Mouse (Mus musculus) adrenal gland, adult (tissue): ENCODE results near the gene Hsf5.

Experiments
- DNase-seq, 2 experiments: peaks; one replicate each; pipeline ENCODE4 v3.0.0; 2022 to 2023; ENCODE audit warnings: low spot score in 1 of 2; ENCODE audit not compliant: inconsistent age in 2 of 2

The Hsf5 gene

GRCm38 (mm10) chr11:87682838-87683571 is 66.0 kb downstream of the Hsf5 start:
- peak; percentile 49 to 75 for DNase-seq

- DNase-seq, result no peak
Observed at GRCm38 (mm10) chr11:87686407-87686806, 69.4 kb downstream of the Hsf5 start.

DNA sequence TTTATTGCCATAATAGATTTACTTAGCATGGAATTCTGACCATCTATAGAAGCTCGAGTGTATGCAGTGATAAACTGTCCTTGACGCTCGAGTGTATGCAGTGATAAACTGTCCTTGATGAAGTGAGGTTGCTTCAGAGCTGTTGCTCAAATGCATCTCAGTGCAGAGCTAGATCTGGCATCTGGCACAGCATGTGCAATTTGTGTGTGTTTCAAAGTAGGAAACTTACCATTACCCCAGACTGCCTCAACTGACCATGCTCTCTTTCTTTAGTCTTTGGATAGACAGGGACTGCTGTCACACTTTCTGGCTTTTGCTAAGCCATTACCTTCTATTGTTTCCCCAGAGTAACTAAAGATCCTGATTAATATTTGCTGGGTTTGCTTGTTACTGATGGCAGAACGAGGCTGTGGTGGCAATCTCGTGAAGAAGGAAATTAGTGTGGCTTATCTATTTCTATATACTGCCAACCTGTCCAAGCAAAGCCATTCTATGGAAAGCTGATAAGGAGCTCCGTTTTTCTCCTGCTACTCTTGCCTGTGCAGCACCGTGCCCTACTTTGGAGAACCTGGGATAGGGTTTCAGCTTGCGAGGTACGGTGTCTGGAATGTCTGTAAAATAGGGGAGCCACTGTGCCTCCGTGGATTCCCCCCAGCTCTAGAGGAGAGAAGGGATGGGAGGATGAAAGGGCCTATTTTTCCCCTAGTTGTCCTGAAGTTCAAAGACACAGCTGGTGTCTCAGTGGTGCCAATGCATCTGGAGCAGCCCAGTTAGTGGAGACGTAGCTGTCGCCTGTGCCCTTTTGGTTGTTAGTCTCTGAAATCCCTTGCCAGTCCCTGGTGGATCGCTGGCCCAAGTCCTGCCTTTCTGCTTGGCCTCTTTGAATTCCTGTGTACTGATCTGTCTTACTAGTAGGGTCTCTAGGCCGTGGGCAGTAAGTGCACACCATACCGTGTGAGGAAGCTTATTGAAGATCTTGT is 70.6 kb downstream of the Hsf5 start:
- DNase-seq, result peak in 1 of 2 experiments; percentile 44

DNA sequence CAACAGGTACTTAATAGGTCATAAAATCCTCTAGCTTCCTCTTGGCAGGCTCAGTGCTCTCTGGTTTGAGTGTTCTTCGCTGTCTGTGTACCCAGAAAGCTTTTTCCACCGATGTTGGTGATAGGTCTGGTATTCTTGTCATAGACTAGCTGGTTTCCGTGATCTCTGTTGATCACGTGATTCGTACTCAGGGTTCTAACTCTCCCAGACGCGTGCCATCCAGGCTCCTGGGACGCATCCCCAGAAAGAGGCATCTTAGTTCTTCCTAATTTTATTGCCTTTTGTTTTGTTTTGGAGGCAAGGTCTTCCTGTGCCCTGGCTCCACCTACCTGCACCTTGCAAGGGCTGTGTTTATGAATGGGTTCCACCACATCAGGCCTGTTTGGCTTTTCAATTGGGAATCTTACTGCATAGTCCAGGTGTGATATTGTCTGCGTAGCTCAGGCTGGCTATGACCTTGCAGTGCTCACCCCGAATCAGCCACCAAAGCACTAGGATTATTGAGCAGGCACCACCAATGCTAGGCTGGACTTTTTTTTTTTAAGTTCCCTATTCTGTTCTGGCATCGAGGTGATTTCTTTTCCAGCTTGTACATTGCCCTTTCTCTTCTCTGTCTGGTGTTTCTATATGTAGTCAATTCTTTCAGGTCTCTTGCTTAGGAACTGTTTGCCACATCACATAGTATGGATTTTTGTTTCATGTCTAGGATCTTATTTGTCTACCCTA is 71.7 kb downstream of the Hsf5 start:
- DNase-seq, result no peak

GRCm38 (mm10) chr11:87689402-87689808 is 72.4 kb downstream of the Hsf5 start:
- peak; percentile 57 to 80 for DNase-seq

DNA sequence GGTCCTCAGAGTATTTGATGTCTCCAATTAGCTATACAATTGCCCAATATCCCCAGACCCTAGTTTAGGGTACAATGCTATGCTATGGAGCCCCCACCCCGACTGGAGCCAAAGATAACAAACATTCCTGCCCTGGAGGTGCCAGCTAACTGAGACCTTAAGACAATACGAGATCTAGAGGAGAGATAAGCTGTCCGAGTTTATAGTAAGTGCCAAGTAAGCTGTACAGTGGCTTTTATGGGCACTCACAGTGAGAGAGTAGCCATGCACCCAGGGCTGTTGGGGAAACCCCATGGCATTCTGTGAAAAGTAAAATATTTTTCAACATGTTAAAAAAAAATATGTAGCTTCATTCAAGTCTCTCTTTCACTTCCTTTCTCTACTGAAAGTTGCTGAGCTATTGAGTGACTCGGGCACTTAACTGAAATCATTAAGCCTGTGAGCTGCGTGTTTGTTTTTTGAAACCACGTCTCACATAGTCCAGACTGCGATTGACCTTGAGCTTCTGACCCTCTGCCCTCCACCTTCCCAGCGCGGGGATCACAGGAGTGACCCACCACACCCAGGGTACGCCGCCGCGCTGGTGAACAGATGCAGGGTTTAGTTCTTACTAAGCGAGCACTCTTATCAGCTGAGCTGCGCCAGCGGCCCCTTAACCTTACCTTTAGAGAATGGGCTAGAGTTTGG is 73.2 kb downstream of the Hsf5 start:
- DNase-seq, result peak in 1 of 2 experiments; percentile 52

DNA sequence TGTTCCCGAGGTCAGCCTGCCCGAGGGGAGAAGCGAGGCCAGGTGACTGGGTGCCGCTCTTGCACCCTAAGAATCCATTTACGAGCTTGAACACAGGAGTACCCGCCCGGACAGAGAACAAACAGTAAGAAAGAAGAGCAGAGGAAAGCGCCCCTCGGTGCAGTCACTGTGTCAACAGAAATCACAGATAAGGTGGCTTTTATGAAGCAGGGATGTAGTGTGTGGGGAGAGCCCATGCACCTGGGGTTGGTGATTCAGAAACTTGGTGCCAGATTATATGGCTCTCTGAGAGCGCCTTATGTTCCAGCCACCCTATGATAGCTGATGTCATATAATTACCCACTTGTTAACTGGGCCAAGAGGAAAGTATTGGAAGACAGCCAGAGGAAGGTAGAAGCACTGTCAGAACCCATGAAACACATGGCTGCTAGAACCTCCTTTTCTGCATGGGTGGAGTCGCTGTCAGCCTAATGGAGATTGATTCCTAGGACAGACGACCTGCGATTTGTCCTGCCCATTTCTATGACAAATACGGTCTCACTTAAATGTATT is 80.2 kb downstream of the Hsf5 start:
- DNase-seq, result no peak

- DNase-seq, result no peak
Observed at GRCm38 (mm10) chr11:87698126-87698525, 81.2 kb downstream of the Hsf5 start.

GRCm38 (mm10) chr11:87701108-87701507 is 84.1 kb downstream of the Hsf5 start:
- no peak for DNase-seq

GRCm38 (mm10) chr11:87701877-87702620 is 85.1 kb downstream of the Hsf5 start:
- peak in 1 of 2 experiments; percentile 29 for DNase-seq

DNA sequence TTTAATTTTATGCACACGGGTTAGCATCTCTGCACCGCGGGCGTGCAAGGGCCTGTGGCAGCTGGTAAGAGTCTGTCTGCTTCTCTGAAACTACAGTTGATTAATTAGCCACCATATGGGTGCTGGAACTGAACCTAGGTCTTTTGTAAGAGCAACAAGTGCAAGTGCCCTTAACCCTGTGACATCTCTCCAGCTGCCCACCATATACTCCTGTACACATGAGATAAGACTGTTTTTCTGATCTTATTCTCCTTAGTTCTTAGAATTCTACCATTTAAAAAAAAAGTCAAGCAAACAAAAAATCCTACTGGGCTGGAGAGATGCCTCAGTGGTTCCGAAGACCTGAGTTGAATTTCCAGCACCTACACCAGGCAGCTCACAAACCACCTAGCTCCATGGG is 86.7 kb downstream of the Hsf5 start:
- no peak for DNase-seq

DNA sequence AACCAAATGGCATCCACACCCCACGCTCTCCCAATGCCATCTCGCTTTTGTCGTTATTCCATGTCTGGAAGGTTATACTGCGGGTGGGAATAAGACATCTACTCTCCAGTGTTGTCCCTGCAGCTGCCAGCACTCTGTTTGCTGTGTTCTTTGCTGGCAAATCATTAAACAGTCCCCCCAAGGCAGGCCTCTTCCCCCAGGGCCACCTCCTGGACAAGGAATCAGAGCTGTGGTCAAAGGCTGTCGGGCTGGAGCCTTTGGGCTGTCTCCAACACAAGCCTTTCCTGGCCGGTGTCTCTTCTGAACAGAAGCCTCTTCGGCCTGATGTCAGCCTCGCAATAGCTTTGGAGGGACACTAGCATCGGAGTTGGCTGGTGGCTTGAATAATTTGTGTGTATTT is 87.3 kb downstream of the Hsf5 start:
- no peak for DNase-seq

DNA sequence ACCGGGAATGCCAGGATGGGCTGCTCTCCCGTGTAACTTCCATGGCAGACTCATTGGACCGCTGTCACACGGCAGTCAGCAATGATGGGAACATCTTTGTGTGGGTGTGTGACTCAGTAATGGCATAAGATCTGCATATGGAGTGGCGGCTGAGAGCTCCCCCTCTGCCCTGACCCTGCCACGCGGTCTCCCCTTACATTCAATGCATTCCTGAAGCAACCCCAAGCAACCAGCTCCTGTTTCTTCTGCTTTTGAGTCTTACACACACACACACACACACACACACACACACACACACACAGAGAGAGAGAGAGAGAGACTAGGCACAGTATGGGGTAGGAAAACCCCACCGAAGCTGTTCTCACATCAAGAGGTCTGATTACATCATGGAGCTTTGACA is 90.6 kb downstream of the Hsf5 start:
- no peak for DNase-seq

DNA sequence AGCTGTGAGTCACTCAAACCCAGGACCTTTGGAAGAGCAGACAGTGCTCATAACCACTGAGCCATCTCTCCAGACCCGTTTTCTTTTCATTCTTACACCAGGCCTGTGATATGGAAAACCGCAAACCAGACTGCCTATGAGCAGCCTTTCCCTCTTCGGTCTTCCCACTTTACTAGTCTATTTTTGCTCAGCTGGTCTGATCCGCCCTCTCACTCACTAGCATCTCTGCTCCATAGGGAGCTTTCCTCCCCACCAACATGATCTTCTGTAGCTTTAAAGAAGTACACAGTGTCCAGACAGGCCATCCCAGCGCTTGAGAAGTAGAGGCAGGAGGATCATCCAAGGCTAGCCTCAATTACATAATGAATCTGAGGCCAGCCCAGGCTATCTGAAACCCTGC is 92.0 kb downstream of the Hsf5 start:
- no peak for DNase-seq
